Mouse (Mus musculus): ENCODE measurements around the gene Vwa7. TPM values are rescaled to one million over a fixed set of nuclear protein-coding genes. Genes with fewer than 3 reads are reported as not detected.

Vwa7 gene
- polyA plus RNA-seq, 1 experiment from 2014 or later, result 0.12 TPM

DNA sequence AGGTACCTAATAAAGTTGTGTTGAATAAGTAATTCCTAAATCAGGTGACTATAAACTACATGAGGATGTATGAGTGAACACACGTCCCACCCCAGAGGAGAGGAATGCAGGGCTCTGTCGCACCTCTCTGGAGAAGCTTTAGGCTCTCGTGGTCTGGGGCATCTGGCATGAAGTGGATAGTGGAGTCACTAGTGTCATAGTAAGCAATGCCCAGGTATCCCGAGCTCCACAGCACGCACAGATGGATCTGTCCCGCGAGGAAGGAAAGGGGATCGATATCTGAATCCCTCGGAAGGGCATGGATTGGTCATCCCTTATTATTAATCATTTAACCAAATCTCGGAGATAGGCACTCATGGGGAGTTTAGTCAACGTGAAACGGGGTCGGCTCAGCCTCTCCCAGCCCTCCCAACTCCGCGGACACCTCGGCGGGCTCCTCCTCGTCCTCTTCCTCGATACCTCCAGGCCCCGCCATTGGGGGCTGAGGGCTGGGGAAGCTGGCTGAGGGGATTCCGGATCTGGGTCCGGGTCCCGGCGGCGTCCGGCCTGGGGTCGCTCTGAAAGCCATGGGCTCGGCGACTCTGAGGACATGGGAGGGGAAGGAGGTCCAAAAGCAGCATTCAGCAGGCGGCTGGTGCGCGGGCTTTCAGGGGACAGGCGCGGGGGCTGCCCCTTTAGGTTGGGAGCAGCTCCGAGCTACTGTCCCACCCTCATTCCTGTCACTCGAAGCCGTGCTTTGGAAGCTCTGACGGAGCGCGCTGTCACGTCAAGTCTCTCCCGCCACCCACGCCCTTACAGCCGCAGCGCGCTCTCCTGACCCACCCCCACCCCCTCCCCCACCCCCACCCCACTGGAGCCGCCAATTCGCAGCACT is 29.7 kb downstream of the Vwa7 start:
- no peak for TF ChIP-seq CTCF (IDR thresholded peaks at IDR 0.05; ENCODE audit: low read depth)
- no peaks in the 10 kb centered on the region for H3K36me3 ChIP-seq (ENCODE audit: control insufficient read depth, insufficient read depth)
- no peaks in the 10 kb centered on the region for H3K27me3 ChIP-seq (replicated peaks; ENCODE audit: control insufficient read depth, insufficient read depth, low read length)
- peaks cover 11% of the 10 kb centered on the region for H3K4me1 ChIP-seq (replicated peaks; ENCODE audit: control insufficient read depth, insufficient read depth, low read length)
- H3K9ac ChIP-seq (ENCODE audit: low read depth, low read length), result peak overlapping the region; percentile 79
- peak overlapping the region; percentile 94 for H3K4me2 ChIP-seq (replicated peaks; ENCODE audit: low read depth)
- H3K4me3 ChIP-seq (ENCODE audit: low read depth, low read length), result peak overlapping the region; percentile 51
- no peaks in the 10 kb centered on the region for H3K9me3 ChIP-seq (ENCODE audit: control insufficient read depth)
- 4% methylated on average over 46 of the region's 48 CpGs for WGBS
- ATAC-seq, result no peak
- peak overlapping the region; percentile 76 for H3K27ac ChIP-seq (ENCODE audit: low read depth, low read length)

- WGBS, result under 1% methylated on average over 33 of the region's 33 CpGs
- no peak for TF ChIP-seq CTCF (IDR thresholded peaks at IDR 0.05; ENCODE audit: low read depth)
- Histone ChIP-seq H3K4me2 (replicated peaks; ENCODE audit: low read depth) (peak within 1 kb of the TSS; percentile 94), H3K4me3 (ENCODE audit: low read depth, low read length) (peak within 1 kb of the TSS; percentile 51), H3K4me1 (replicated peaks; ENCODE audit: control insufficient read depth, insufficient read depth, low read length) (peaks cover 12% of the 10 kb centered on the region), H3K36me3 (ENCODE audit: control insufficient read depth, insufficient read depth) (no peaks in the 10 kb centered on the region), H3K9ac (ENCODE audit: low read depth, low read length) (peak within 1 kb of the TSS; percentile 79), H3K9me3 (ENCODE audit: control insufficient read depth) (no peaks in the 10 kb centered on the region), H3K27me3 (replicated peaks; ENCODE audit: control insufficient read depth, insufficient read depth, low read length) (no peaks in the 10 kb centered on the region), H3K27ac (ENCODE audit: low read depth, low read length) (peak within 1 kb of the TSS; percentile 97)
- peak; percentile 91 for ATAC-seq
These were observed 30.5 kb downstream of the Vwa7 start, which contains the start of gene Msh5 for GRCm38 (mm10) chr17:35046681-35047455. Gene Msh5, minus strand, starts transcription at chr17:35046745.

DNA sequence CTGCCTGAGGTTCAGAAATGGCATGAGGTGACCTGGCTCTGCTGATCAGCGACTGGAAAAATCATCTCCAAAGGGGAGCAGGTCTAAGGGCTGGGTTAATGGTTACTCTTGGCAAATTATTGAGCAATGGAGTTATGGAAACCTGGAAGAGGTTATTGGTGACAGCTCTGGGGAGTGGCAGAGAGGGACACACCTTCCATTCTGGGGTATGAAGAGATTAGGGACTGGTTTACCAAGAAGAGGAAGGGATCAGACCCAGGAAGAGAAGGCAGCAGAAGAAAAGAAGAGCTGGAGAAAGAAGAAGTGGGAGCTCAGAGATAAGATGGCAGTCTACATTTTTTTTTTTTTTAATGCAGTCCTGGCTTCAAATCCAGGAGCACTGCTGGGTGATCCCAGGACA is 31.3 kb downstream of the Vwa7 start:
- Histone ChIP-seq H3K9ac (ENCODE audit: low read depth, low read length) (0 out of 2 replicates have a peak overlapping the region, but pooled peaks have one; percentile 12), H3K4me2 (replicated peaks; ENCODE audit: low read depth) (peak overlapping the region; percentile 94), H3K4me1 (replicated peaks; ENCODE audit: control insufficient read depth, insufficient read depth, low read length) (peaks cover 17% of the 10 kb centered on the region), H3K4me3 (ENCODE audit: low read depth, low read length) (peak overlapping the region; percentile 12; the same call in 1 of the 2 replicates), H3K27me3 (replicated peaks; ENCODE audit: control insufficient read depth, insufficient read depth, low read length) (no peaks in the 10 kb centered on the region), H3K27ac (ENCODE audit: low read depth, low read length) (peak overlapping the region; percentile 97), H3K36me3 (ENCODE audit: control insufficient read depth, insufficient read depth) (peaks cover 5% of the 10 kb centered on the region; the same call in 1 of the 2 replicates), H3K9me3 (ENCODE audit: control insufficient read depth) (no peaks in the 10 kb centered on the region)
- peak; percentile 55 for ATAC-seq
- TF ChIP-seq CTCF (IDR thresholded peaks at IDR 0.05; ENCODE audit: low read depth), result no peak
- WGBS, result 25% methylated on average over 1 of the region's 1 CpGs

DNA sequence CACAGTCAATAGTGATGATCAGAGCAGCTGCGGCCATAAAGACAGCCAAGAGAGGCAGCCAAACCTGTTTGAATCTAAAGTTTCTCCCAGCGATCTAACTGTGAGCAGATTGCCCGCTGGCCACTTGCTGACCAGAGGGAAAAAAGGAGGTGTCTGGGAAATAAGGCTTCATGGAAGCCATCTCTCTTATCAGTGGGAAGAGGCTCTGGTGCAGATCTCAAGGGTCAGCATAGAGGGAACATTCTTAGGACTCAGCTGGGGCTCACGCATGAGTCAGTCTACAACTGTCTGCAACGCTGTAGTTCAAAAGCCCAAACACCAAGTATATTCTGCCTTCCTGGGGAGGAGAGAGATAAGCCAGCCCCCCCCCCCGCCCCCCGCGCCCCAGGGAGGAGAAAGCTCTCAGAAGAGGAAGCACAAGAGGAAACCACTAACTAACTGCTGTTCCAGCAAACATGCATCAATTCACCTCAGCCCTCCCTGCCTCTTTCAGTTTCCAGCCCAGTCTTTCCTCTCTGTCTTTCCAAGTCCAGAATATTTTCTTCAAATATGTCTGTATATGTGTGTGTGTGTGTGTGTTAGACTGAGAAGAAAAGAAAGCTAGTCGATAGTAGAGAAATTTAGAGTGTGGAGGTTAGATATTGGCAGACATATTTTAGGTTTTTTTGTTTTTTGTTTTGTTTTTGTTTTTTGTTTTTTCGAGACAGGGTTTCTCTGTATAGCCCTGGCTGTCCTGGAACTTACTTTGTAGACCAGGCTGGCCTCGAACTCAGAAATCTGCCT is 32.0 kb downstream of the Vwa7 start:
- TF ChIP-seq CTCF (IDR thresholded peaks at IDR 0.05; ENCODE audit: low read depth), result no peak
- 17% methylated on average over 11 of the region's 11 CpGs for WGBS
- no peaks in the 10 kb centered on the region for H3K9me3 ChIP-seq (ENCODE audit: control insufficient read depth)
- H3K9ac ChIP-seq (ENCODE audit: low read depth, low read length), result peak overlapping the region; percentile 7; the same call in 1 of the 2 replicates
- H3K27me3 ChIP-seq (replicated peaks; ENCODE audit: control insufficient read depth, insufficient read depth, low read length), result no peaks in the 10 kb centered on the region
- H3K27ac ChIP-seq (ENCODE audit: low read depth, low read length), result peak overlapping the region; percentile 97
- H3K4me1 ChIP-seq (replicated peaks; ENCODE audit: control insufficient read depth, insufficient read depth, low read length), result peaks cover 17% of the 10 kb centered on the region
- peaks cover 11% of the 10 kb centered on the region; the same call in 1 of the 2 replicates for H3K36me3 ChIP-seq (ENCODE audit: control insufficient read depth, insufficient read depth)
- peak; percentile 12 for ATAC-seq
- peak overlapping the region; percentile 94 for H3K4me2 ChIP-seq (replicated peaks; ENCODE audit: low read depth)
- H3K4me3 ChIP-seq (ENCODE audit: low read depth, low read length), result peak overlapping the region; percentile 12; the same call in 1 of the 2 replicates

DNA sequence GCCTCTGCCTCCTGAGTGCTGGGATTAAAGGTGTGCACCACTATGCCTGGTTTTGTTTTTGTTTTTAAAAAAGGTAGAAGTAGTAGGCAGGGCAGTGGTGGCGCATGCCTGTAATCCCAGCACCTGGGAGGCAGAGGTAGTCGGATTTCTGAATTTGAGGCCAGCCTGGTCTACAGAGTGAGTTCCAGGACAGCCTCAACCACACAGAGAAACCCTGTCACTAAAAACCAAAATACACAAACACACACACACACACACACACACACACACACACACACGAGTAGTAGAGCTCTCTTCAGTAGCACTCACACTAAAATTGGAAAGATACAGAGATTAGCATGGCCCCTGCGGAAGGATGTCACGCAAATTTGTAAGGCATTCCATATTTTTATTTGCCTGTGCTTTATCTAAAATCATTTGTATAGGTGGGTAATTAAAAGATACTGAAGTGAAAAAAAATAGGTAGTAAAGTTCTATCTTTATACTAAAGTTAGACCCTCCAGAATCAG is 32.6 kb downstream of the Vwa7 start:
- no peaks in the 10 kb centered on the region for H3K27me3 ChIP-seq (replicated peaks; ENCODE audit: control insufficient read depth, insufficient read depth, low read length)
- TF ChIP-seq CTCF (IDR thresholded peaks at IDR 0.05; ENCODE audit: low read depth), result no peak
- H3K27ac ChIP-seq (ENCODE audit: low read depth, low read length), result peak overlapping the region; percentile 97
- 56% methylated on average over 5 of the region's 5 CpGs for WGBS
- H3K9ac ChIP-seq (ENCODE audit: low read depth, low read length), result no peak overlapping the region
- peaks cover 17% of the 10 kb centered on the region for H3K36me3 ChIP-seq (ENCODE audit: control insufficient read depth, insufficient read depth)
- H3K4me3 ChIP-seq (ENCODE audit: low read depth, low read length), result 0 out of 2 replicates have a peak overlapping the region, but pooled peaks have one; percentile 3
- H3K9me3 ChIP-seq (ENCODE audit: control insufficient read depth), result no peaks in the 10 kb centered on the region
- peak overlapping the region; percentile 94 for H3K4me2 ChIP-seq (replicated peaks; ENCODE audit: low read depth)
- peaks cover 17% of the 10 kb centered on the region for H3K4me1 ChIP-seq (replicated peaks; ENCODE audit: control insufficient read depth, insufficient read depth, low read length)
- no peak for ATAC-seq

Data from intestine, postnatal 0 days (tissue).